Mouse (Mus musculus) midbrain, postnatal 0 days (tissue): ENCODE measurements at regions not wholly inside any gene's neighbourhood (a gene's known extent, or its start where the extent isn't known, plus 50 kb on each side); places are given as distances from the start of the nearest gene placed in this dataset.

Source experiments
- ATAC-seq: fragments of 200-750 bp; cut with Nextera tagmentation; 2 replicates; pipeline ENCODE4 v1.8.0; 2017; ENCODE audit warnings: moderate number of reproducible peaks, mild to moderate bottlenecking, moderate TSS enrichment, moderate library complexity; ENCODE audit not compliant: low FRiP score
- DNase-seq: peaks from one replicate; pipeline ENCODE4 v3.0.0-alpha.2; 2015; ENCODE audit warnings: low spot score
- H3K27ac ChIP-seq: fragments of 300-500 bp; sonication (generic); 2 replicates; pipeline ENCODE4 v1.5.1; 2014; ENCODE audit warnings: low read depth, mild to moderate bottlenecking, low read length, mixed read lengths
- H3K27me3 ChIP-seq: fragments of 300-500 bp; sonication (generic); 2 replicates; pipeline ENCODE4 v1.6.1; 2014; ENCODE audit warnings: low read length, control low read depth, mixed read lengths; ENCODE audit not compliant: insufficient read depth
- H3K36me3 ChIP-seq: fragments of 300-500 bp; sonication (generic); 2 replicates; pipeline ENCODE4 v1.6.1; 2014; ENCODE audit warnings: low read length, control low read depth, mixed read lengths; ENCODE audit not compliant: insufficient read depth
- H3K4me1 ChIP-seq: fragments of 300-500 bp; sonication (generic); 2 replicates; pipeline ENCODE4 v1.6.1; 2014; ENCODE audit warnings: mild to moderate bottlenecking, control low read depth, antibody characterized with exemption, low read length, mixed read lengths; ENCODE audit not compliant: insufficient read depth
- H3K4me2 ChIP-seq: fragments of 300-500 bp; sonication (generic); 2 replicates; pipeline ENCODE4 v1.6.1; 2014; ENCODE audit warnings: low read depth, mild to moderate bottlenecking, low read length, mixed read lengths; ENCODE audit not compliant: poor library complexity, severe bottlenecking
- H3K4me3 ChIP-seq: fragments of 300-500 bp; sonication (generic); 2 replicates; pipeline ENCODE4 v1.5.1; 2014; ENCODE audit warnings: low read depth, mild to moderate bottlenecking, low read length, moderate library complexity
- H3K9ac ChIP-seq: fragments of 300-500 bp; sonication (generic); replicated peaks from 2 replicates; pipeline ENCODE4 v1.6.1; 2014; ENCODE audit warnings: mild to moderate bottlenecking, low read length, moderate library complexity, mixed read lengths; ENCODE audit not compliant: poor library complexity, severe bottlenecking
- H3K9me3 ChIP-seq: fragments of 300-500 bp; sonication (generic); 2 replicates; pipeline ENCODE4 v1.6.1; 2016; ENCODE audit warnings: low read length, control low read depth
- CTCF ChIP-seq: IDR thresholded peaks from 2 replicates; pipeline ENCODE4 v1.5.1; 2016; ENCODE audit warnings: antibody characterized with exemption, mild to moderate bottlenecking
- WGBS: fragments of 180-500 bp; shearing (Covaris S2); extraction: QIAGEN DNeasy Blood & Tissue Kit; methylation state at CpG from one replicate; pipeline ENCODE4 v1.1.7; 2014; 5-methylcytosine and 5-hydroxymethylcytosine counted together

- TF ChIP-seq CTCF: no peak
- H3K4me2 ChIP-seq: no peak overlapping the region
- H3K27ac ChIP-seq: no peak overlapping the region
- H3K4me3 ChIP-seq: no peak overlapping the region
- no peaks in the 10 kb centered on the region for H3K36me3 ChIP-seq
- no peak overlapping the region for H3K9ac ChIP-seq
- 68% methylated on average over 1 of the region's 1 CpGs for WGBS
- H3K9me3 ChIP-seq: no peaks in the 10 kb centered on the region
- no peak for DNase-seq
- H3K27me3 ChIP-seq: no peaks in the 10 kb centered on the region
- no peak for ATAC-seq
- H3K4me1 ChIP-seq: no peaks in the 10 kb centered on the region
These were observed 61.0 kb upstream of the Syndig1 start for GRCm38 (mm10) chr2:149768027-149768426.

GRCm38 (mm10) chr2:149768551-149768950 is 60.5 kb upstream of the Syndig1 start:
- Histone ChIP-seq H3K9ac (no peak overlapping the region), H3K4me2 (no peak overlapping the region), H3K36me3 (no peaks in the 10 kb centered on the region), H3K4me1 (no peaks in the 10 kb centered on the region), H3K9me3 (no peaks in the 10 kb centered on the region), H3K27me3 (no peaks in the 10 kb centered on the region), H3K27ac (no peak overlapping the region), H3K4me3 (no peak overlapping the region)
- 89% methylated on average over 2 of the region's 2 CpGs for WGBS
- no peak for DNase-seq
- no peak for ATAC-seq
- TF ChIP-seq CTCF: no peak

DNA sequence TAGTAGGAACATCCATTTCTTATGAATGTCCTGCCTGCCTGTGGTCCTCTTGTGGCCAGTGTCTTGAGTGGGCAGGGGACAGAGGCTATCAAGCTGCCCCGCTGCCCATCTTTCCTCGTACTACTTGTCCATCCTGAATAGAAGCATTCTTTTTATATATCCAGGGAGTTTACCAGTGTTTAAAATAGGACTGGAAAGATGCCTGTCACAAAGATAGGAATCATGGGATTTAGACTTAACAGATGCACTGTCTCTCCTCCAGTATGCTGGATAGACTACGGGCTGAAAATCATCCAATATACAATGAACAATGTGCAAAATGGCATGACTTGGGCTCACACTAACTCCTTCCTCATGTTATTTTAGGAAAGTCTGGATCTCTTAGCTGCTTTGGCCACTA is 51.7 kb upstream of the Syndig1 start:
- no peak for TF ChIP-seq CTCF
- WGBS: 88% methylated on average over 3 of the region's 3 CpGs
- DNase-seq (no peak), ATAC-seq (no peak)
- H3K27me3 ChIP-seq: no peaks in the 10 kb centered on the region
- H3K4me3 ChIP-seq: no peak overlapping the region
- no peak overlapping the region for H3K27ac ChIP-seq
- H3K9ac ChIP-seq: no peak overlapping the region
- no peaks in the 10 kb centered on the region for H3K9me3 ChIP-seq
- H3K4me1 ChIP-seq: no peaks in the 10 kb centered on the region
- no peak overlapping the region for H3K4me2 ChIP-seq
- no peaks in the 10 kb centered on the region for H3K36me3 ChIP-seq
